Mouse (Mus musculus) thymus, adult 2 months (tissue): ENCODE measurements around the gene Pde4d.

Experiments used
- CTCF ChIP-seq: fragments of 200-500 bp; IDR thresholded peaks from 2 replicates; pipeline ENCODE4 v1.5.1; 2012; ENCODE audit warnings: mild to moderate bottlenecking, control low read depth, low read length, moderate library complexity, borderline replicate concordance; ENCODE audit not compliant: control insufficient read depth, poor library complexity, insufficient read depth; ENCODE audit errors: extremely low read depth
- POLR2A ChIP-seq: fragments of 200-500 bp; IDR thresholded peaks from 2 replicates; pipeline ENCODE4 v1.6.1; 2012; ENCODE audit warnings: mild to moderate bottlenecking, low read length, control low read depth, moderate library complexity; ENCODE audit not compliant: control insufficient read depth, poor library complexity, insufficient read depth; ENCODE audit errors: extremely low read depth

DNA sequence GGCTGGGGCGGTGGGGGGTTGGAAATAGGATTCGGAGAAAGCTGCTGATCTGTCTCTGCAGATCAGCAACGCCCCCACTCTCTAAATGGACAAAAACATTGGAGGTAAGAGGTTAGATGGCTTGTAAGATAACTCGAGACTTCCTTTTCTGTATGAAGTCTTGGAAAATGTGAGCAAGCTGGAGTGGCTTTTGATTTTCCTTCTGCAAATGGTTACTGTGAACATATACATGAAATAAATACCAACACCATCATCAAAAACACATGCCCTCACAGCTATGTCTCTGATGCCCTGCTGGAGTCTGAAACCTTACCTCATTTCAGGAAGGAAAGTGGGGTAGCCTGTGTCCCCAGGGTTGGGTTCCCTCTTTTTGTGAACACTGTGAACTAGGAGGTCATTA is 1359.9 kb downstream of the Pde4d start:
- TF ChIP-seq CTCF = no peak
- no peak for TF ChIP-seq POLR2A
